Mouse (Mus musculus): ENCODE measurements at regions not wholly inside any gene's neighbourhood (a gene's known extent, or its start where the extent isn't known, plus 50 kb on each side); places are given as distances from the start of the nearest gene placed in this dataset.

- DNase-seq, result no peak
These were observed 310.7 kb upstream of the Cypt14 start for GRCm38 (mm10) chrX:40174058-40174457.

- peak; percentile 9 to 35 for DNase-seq
These were observed 267.0 kb upstream of the Cypt14 start for GRCm38 (mm10) chrX:40130382-40130781.

Measured in kidney, adult 8-10 months (tissue).